Mouse (Mus musculus): ENCODE data around the gene Ttll2. TPM values are rescaled to one million over a fixed set of nuclear protein-coding genes. Genes with fewer than 3 reads are reported as not detected.

Ttll2 gene
- polyA plus RNA-seq, 1 experiment from 2014 or later, result not detected

Other genes starting within 250 kb of the Ttll2 start
- gene Rps6ka2, start 182.6 kb downstream of the Ttll2 start, polyA plus RNA-seq (2016; fragmentation: Nextera tagmentation; extraction: Ambion mirVana), result 22.8 and 24.8 TPM in 2 replicates
- not detected in 2 replicates for gene Tcp10a, start 28.1 kb downstream of the Ttll2 start, polyA plus RNA-seq (2016; fragmentation: Nextera tagmentation; extraction: Ambion mirVana)
- gene Gm49630, start 19.3 kb upstream of the Ttll2 start, polyA plus RNA-seq (2016; fragmentation: Nextera tagmentation; extraction: Ambion mirVana), result not detected in 2 replicates
- gene Unc93a2, start 32.8 kb upstream of the Ttll2 start, polyA plus RNA-seq (2016; fragmentation: Nextera tagmentation; extraction: Ambion mirVana), result not detected in 2 replicates

Data from limb, embryonic 12.5 days (tissue).